Mouse (Mus musculus) liver, embryonic 12.5 days (tissue): Measurements from ENCODE around the gene 1810010D01Rik. TPM values are rescaled to one million over a fixed set of nuclear protein-coding genes. Genes with fewer than 3 reads are reported as not detected.

Source experiments
- ATAC-seq: fragments of 200-750 bp; cut with Nextera tagmentation; 2 replicates; pipeline ENCODE4 v1.8.0; 2017; ENCODE audit warnings: moderate number of reproducible peaks, mild to moderate bottlenecking, moderate library complexity
- H3K27ac ChIP-seq: fragments of 300-500 bp; sonication (generic); 2 replicates; pipeline ENCODE4 v1.5.1; 2016; ENCODE audit warnings: mild to moderate bottlenecking
- H3K27me3 ChIP-seq: fragments of 300-500 bp; sonication (generic); replicated peaks from 2 replicates; pipeline ENCODE4 v1.6.1; 2016; ENCODE audit warnings: mild to moderate bottlenecking, moderate library complexity
- H3K36me3 ChIP-seq: fragments of 300-500 bp; sonication (generic); 2 replicates; pipeline ENCODE4 v1.6.1; 2016; ENCODE audit warnings: mild to moderate bottlenecking, moderate library complexity
- H3K4me1 ChIP-seq: fragments of 300-500 bp; sonication (generic); 2 replicates; pipeline ENCODE4 v1.6.1; 2016
- H3K4me2 ChIP-seq: fragments of 300-500 bp; sonication (generic); 2 replicates; pipeline ENCODE4 v1.6.1; 2016; ENCODE audit warnings: mild to moderate bottlenecking, moderate library complexity
- H3K4me3 ChIP-seq: fragments of 300-500 bp; sonication (generic); 2 replicates; pipeline ENCODE4 v1.5.1; 2016; ENCODE audit warnings: mild to moderate bottlenecking, moderate library complexity
- H3K9ac ChIP-seq: fragments of 300-500 bp; sonication (generic); 2 replicates; pipeline ENCODE4 v1.6.1; 2016; ENCODE audit warnings: mild to moderate bottlenecking, moderate library complexity
- H3K9me3 ChIP-seq: fragments of 300-500 bp; sonication (generic); replicated peaks from 2 replicates; pipeline ENCODE4 v1.6.1; 2016; ENCODE audit warnings: mild to moderate bottlenecking, moderate library complexity
- WGBS: fragments of 180-500 bp; shearing (Covaris S2); methylation state at CpG from one replicate; pipeline ENCODE4 v1.1.7; 2016; ENCODE audit not compliant: insufficient replicate concordance; 5-methylcytosine and 5-hydroxymethylcytosine counted together
- polyA plus RNA-seq: library from polyadenylated mRNA; unstranded; fragments of >200 nt; fragmentation: Nextera tagmentation; extraction: Ambion mirVana; gene quantifications from 2 replicates; pipeline ENCODE4 v1.2.1, GENCODE M21; 2016

The 1810010D01Rik gene
- polyA plus RNA-seq = 0.30 and 0.38 TPM in 2 replicates

GRCm38 (mm10) chr7:145208006-145208405 is at the start of gene 1810010D01Rik:
1810010D01Rik (minus strand) TSS chr7:145208119.
- H3K36me3 ChIP-seq = no peaks in the 10 kb centered on the region
- H3K9me3 ChIP-seq = no peaks in the 10 kb centered on the region
- no peak within 1 kb of the TSS for H3K4me3 ChIP-seq
- WGBS = 58% methylated on average over 4 of the region's 4 CpGs
- H3K9ac ChIP-seq = no peak within 1 kb of the TSS
- H3K4me2 ChIP-seq = no peak within 1 kb of the TSS
- no peak within 1 kb of the TSS for H3K27ac ChIP-seq
- ATAC-seq = no peak
- H3K4me1 ChIP-seq = peaks cover 21% of the 10 kb centered on the region
- H3K27me3 ChIP-seq = peaks cover 14% of the 10 kb centered on the region

GRCm38 (mm10) chr7:145256092-145256491 is 48.2 kb upstream of the 1810010D01Rik start:
- Histone ChIP-seq H3K4me3 (no peak overlapping the region), H3K9me3 (no peaks in the 10 kb centered on the region), H3K27me3 (no peaks in the 10 kb centered on the region), H3K9ac (no peak overlapping the region), H3K36me3 (peaks cover 22% of the 10 kb centered on the region; the same call in 1 of the 2 replicates), H3K27ac (no peak overlapping the region), H3K4me1 (peaks cover 11% of the 10 kb centered on the region), H3K4me2 (no peak overlapping the region)
- WGBS = 81% methylated on average over 1 of the region's 1 CpGs
- no peak for ATAC-seq

- Histone ChIP-seq H3K4me1 (peaks cover 11% of the 10 kb centered on the region), H3K27ac (no peak overlapping the region), H3K27me3 (no peaks in the 10 kb centered on the region), H3K9me3 (no peaks in the 10 kb centered on the region), H3K9ac (no peak overlapping the region), H3K4me3 (no peak overlapping the region), H3K36me3 (peaks cover 16% of the 10 kb centered on the region; the same call in 1 of the 2 replicates), H3K4me2 (no peak overlapping the region)
- WGBS = 66% methylated on average over 3 of the region's 3 CpGs
- no peak for ATAC-seq
Measured at GRCm38 (mm10) chr7:145253986-145254630, 46.2 kb upstream of the 1810010D01Rik start.

- Histone ChIP-seq H3K4me1 (peaks cover 11% of the 10 kb centered on the region), H3K9ac (no peak overlapping the region), H3K27ac (no peak overlapping the region), H3K4me3 (no peak overlapping the region), H3K36me3 (peaks cover 16% of the 10 kb centered on the region; the same call in 1 of the 2 replicates), H3K4me2 (no peak overlapping the region), H3K9me3 (no peaks in the 10 kb centered on the region), H3K27me3 (no peaks in the 10 kb centered on the region)
- ATAC-seq = peak; percentile 71
- WGBS = 12% methylated on average over 8 of the region's 8 CpGs
Measured at GRCm38 (mm10) chr7:145252715-145253476, 45.0 kb upstream of the 1810010D01Rik start.

- peaks cover 11% of the 10 kb centered on the region for H3K4me1 ChIP-seq
- no peaks in the 10 kb centered on the region for H3K36me3 ChIP-seq
- ATAC-seq = no peak
- H3K4me2 ChIP-seq = no peak overlapping the region
- H3K4me3 ChIP-seq = no peak overlapping the region
- 70% methylated on average over 9 of the region's 9 CpGs for WGBS
- no peak overlapping the region for H3K9ac ChIP-seq
- no peak overlapping the region for H3K27ac ChIP-seq
- no peaks in the 10 kb centered on the region for H3K27me3 ChIP-seq
- no peaks in the 10 kb centered on the region for H3K9me3 ChIP-seq
Measured at GRCm38 (mm10) chr7:145250225-145250624, 42.3 kb upstream of the 1810010D01Rik start.

- H3K27me3 ChIP-seq = no peaks in the 10 kb centered on the region
- no peaks in the 10 kb centered on the region for H3K9me3 ChIP-seq
- H3K4me3 ChIP-seq = no peak overlapping the region
- no peak overlapping the region for H3K27ac ChIP-seq
- H3K4me1 ChIP-seq = peaks cover 11% of the 10 kb centered on the region
- no peak for ATAC-seq
- H3K36me3 ChIP-seq = no peaks in the 10 kb centered on the region
- H3K4me2 ChIP-seq = no peak overlapping the region
- H3K9ac ChIP-seq = no peak overlapping the region
- WGBS = 37% methylated on average over 2 of the region's 2 CpGs
Measured at GRCm38 (mm10) chr7:145248911-145249310, 41.0 kb upstream of the 1810010D01Rik start.

GRCm38 (mm10) chr7:145242851-145243712 is 35.2 kb upstream of the 1810010D01Rik start:
- Histone ChIP-seq H3K4me3 (no peak overlapping the region), H3K4me2 (no peak overlapping the region), H3K9me3 (no peaks in the 10 kb centered on the region), H3K27me3 (no peaks in the 10 kb centered on the region), H3K4me1 (no peaks in the 10 kb centered on the region), H3K9ac (no peak overlapping the region), H3K27ac (no peak overlapping the region), H3K36me3 (no peaks in the 10 kb centered on the region)
- ATAC-seq = no peak
- 11% methylated on average over 9 of the region's 9 CpGs for WGBS

GRCm38 (mm10) chr7:145242028-145242427 is 34.1 kb upstream of the 1810010D01Rik start:
- no peak for ATAC-seq
- H3K36me3 ChIP-seq = no peaks in the 10 kb centered on the region
- H3K4me2 ChIP-seq = no peak overlapping the region
- H3K4me1 ChIP-seq = no peaks in the 10 kb centered on the region
- no peak overlapping the region for H3K27ac ChIP-seq
- no peaks in the 10 kb centered on the region for H3K27me3 ChIP-seq
- H3K9me3 ChIP-seq = no peaks in the 10 kb centered on the region
- no peak overlapping the region for H3K9ac ChIP-seq
- no peak overlapping the region for H3K4me3 ChIP-seq
- 58% methylated on average over 9 of the region's 9 CpGs for WGBS

- no peak for ATAC-seq
- 68% methylated on average over 4 of the region's 4 CpGs for WGBS
Measured at GRCm38 (mm10) chr7:145240929-145241328, 33.0 kb upstream of the 1810010D01Rik start.

GRCm38 (mm10) chr7:145239736-145240505 is 32.0 kb upstream of the 1810010D01Rik start:
- H3K27ac ChIP-seq = no peak overlapping the region
- no peaks in the 10 kb centered on the region for H3K36me3 ChIP-seq
- H3K4me3 ChIP-seq = no peak overlapping the region
- no peaks in the 10 kb centered on the region for H3K4me1 ChIP-seq
- ATAC-seq = no peak
- no peak overlapping the region for H3K9ac ChIP-seq
- no peaks in the 10 kb centered on the region for H3K27me3 ChIP-seq
- WGBS = 68% methylated on average over 8 of the region's 8 CpGs
- no peaks in the 10 kb centered on the region for H3K9me3 ChIP-seq
- H3K4me2 ChIP-seq = no peak overlapping the region

More at GRCm38 (mm10) chr7:145240929-145241328, 33.0 kb upstream of the 1810010D01Rik start:
- H3K9ac ChIP-seq = no peak overlapping the region
- H3K4me2 ChIP-seq = no peak overlapping the region
- no peaks in the 10 kb centered on the region for H3K4me1 ChIP-seq
- H3K9me3 ChIP-seq = no peaks in the 10 kb centered on the region
- no peaks in the 10 kb centered on the region for H3K27me3 ChIP-seq
- no peak overlapping the region for H3K4me3 ChIP-seq
- no peaks in the 10 kb centered on the region for H3K36me3 ChIP-seq
- no peak overlapping the region for H3K27ac ChIP-seq

- H3K9me3 ChIP-seq = no peaks in the 10 kb centered on the region
- WGBS = 52% methylated on average over 6 of the region's 6 CpGs
- no peaks in the 10 kb centered on the region for H3K4me1 ChIP-seq
- no peak overlapping the region for H3K4me2 ChIP-seq
- H3K27ac ChIP-seq = no peak overlapping the region
- no peak for ATAC-seq
- H3K9ac ChIP-seq = no peak overlapping the region
- H3K27me3 ChIP-seq = no peaks in the 10 kb centered on the region
- no peaks in the 10 kb centered on the region for H3K36me3 ChIP-seq
- no peak overlapping the region for H3K4me3 ChIP-seq
Measured at GRCm38 (mm10) chr7:145239145-145239544, 31.2 kb upstream of the 1810010D01Rik start.
